Mouse (Mus musculus) 3134 (cell line): Measurements from ENCODE around the gene Lpin3.

Source experiments
- DNase-seq: peaks from one replicate; pipeline ENCODE4 v3.0.0-alpha.2; 2011; ENCODE audit warnings: low spot score; ENCODE audit not compliant: insufficient read length; ENCODE audit errors: extremely low read depth

The Lpin3 gene

DNA sequence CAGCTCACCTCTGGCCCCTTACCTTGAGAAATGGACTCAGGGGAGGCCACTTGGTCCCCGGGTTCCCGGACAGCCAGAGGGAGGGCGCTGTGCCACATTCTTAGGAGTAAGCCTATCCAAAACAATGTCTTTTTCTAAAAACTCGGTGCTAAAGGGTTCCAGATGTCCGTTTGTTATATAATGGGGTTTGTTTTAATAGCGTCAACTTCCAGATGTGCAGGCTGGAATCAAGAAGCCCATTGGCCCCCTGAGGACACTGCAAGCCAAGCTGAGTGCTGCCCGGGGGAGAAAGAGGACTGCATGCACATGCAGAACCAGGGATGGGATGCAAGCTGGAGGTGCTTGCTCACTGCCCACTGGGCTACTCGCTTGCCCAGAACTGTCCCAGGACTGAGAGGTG lies 51.9 kb downstream of the Lpin3 start:
- no peak for DNase-seq

DNA sequence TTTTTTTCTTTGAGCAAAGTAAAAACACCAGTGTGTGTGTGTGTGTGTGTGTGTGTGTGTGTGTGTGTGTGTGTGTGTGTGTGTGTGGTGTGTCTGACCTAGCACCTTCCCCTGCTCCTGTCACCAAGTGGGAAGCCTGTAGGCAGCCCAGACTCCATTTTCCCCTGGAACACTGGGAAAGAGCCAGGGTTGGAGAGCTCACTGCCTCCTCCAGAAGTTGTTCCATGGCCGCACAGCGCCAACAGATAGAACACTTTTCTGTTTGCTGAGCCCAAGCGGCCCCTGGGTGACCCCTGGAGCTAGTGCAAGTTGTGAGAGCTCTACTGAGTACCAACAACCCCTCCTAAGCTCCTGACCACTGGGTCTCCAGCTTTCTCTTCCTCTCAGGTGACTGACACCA lies 52.5 kb downstream of the Lpin3 start:
- no peak for DNase-seq

DNA sequence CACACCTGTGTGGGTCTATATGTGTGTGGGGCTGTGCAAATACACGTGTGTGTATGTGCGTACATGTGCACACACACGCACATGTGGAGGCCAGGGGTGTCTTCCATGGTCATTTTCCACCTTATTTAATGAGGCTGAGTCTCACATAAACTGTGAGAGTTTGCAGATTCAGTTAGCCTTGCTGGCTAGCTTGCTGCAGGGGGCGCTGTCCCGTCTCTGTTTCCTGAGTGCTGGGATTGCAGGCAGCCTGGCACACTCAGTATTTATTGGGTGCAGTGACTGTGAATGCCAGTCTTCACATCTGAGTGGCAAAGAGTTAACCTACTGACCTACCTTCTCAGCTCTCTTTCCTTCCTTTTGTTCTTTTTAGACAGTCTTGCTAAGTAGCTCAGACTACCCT lies 53.4 kb downstream of the Lpin3 start:
- no peak for DNase-seq

DNA sequence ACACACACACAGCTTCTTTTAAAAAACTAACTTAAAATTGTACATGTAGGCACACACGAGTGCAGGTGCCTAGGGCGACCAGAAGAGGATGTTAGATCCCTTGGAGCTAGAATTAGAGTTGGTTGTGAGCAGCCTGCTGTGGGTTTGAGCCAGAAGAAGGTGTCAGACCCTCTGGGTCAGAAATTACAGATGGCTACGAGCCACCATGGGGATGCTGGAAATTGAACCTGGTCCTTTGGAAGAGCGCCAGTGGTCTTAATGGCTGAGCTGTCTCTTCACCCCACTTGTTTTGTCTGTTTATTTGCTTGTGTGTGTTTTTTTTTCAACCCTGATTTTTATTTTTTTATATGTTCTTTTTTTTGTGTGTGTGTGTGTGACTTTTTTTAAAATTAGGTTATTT lies 54.0 kb downstream of the Lpin3 start:
- no peak for DNase-seq

DNA sequence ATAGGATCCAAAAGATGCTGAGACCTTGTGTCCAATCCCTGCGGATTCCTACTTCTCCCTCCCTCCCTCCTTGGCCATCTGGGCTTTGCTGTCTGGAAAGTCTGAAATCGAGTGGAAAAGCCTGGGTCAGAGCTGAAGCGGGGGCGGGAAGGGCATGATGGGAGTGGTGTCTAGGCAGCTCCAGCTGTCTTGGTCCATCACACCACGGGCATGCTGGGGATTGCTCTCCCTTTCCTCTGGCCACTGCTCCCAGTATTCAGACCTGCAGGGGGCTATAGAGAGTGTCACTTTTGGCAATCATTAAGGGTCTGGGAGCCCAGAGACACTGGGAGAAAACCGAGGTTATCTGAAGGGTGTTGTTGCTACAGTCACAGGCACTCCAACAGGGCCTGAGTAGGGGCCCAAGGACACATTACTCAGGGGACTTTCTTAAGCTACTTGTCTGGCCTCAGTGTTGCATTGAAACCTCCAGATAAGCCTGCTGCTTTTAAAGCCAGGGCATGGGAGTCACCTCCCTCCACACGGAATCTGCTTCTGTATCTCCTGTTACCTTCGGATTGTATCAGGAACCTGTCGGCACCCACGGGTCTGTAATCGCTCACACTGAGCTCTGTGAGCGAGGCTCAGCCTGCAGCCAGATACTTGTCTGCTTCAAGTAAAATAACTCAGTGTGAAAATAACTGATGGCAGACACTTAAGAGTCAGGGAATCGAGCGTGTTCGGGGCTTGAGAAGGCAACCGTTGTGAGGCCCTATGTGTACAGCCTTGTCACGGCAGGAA lies 60.6 kb downstream of the Lpin3 start:
- DNase-seq: no peak

DNA sequence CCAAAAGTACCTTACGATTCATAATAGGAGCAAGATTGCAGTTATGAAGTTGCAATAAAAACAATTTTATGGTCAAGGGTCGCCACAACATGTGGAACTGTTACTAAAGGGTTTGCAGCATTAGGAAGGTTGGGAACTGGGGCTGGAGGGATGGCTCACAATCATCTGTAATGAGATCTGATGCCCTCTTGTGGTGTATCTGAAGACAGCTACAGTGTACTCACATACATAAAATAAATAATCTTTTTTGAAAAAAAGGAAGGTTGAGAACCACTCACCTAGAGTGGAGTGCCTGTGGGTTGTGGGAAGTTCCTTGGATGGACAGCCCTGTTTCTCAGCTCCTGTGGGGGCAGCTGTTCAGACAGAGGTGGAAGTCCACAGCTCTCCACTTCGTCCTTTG lies 62.0 kb downstream of the Lpin3 start:
- DNase-seq: no peak

DNA sequence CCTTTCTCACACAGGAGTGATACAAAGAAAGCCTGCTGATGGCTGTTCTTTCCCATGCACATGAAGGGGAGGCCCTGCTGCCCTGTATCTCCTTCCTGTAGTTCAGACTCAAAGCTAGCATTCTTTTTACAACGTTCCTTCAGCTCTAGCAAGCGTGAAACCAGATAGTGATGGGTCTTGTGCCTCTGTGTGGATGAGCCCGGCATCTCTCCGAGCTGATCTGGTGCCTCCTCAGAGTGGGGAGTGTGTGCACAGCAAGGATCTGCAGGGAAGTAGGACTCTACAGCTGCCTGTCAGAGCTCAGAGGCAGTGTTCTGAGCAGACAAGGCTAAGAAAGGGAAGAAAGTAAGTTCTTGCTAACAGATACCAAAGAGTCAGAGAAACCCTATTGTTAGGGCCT lies 71.1 kb downstream of the Lpin3 start:
- no peak for DNase-seq

DNA sequence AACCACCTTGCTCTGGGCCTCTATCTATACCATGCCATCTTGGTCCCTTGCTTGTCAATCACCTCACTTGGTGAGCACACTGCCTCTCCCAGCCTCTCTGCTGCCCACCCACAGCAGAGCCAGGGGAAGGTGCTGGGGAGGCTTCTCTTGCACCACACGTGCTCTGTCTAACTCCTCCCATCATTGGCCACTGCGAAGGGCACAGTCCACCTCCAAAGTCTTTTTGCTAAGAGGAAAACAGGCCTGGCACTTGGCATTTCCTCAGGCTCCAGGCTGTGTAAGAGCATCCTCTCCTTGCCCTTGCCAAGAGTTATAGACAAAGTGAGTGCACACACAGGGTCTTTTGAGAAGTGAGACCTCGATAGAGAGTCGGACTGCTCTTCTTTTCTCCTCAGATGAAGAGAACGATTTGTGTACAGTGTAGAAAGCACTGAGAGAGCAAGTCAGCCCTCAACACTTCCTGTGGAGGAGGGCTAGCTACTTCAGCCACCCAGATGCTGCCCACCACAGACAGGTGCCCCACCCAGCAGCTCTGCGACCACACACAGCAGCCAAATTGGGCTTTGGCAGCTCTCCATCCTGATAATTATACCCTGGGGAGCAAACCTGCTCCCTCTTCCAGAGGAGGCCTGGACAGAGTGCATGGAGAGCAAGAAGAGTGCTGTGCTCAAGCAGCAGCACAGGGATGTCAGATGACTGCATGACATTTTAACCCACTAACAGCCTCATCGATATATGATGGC lies 72.8 kb downstream of the Lpin3 start:
- no peak for DNase-seq

DNA sequence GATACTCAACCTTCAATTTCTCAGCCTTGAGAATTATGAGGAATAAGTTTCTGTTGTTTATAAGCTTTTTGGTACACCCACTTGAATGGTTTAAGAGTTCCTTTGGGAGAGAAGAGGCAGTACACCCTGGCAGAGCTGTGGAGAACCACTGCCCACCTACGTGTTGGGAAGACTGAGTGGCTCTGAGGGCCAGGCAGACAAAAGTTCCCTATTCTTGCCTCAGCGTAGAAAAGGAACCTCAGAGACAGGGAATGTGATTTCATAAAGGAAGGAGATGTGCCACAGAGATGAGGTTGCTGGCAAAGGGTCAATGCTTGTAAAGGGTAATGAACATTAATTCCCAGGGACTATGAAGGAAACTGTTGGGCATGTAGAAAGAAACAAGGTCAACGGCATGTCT lies 74.1 kb downstream of the Lpin3 start:
- no peak for DNase-seq

DNA sequence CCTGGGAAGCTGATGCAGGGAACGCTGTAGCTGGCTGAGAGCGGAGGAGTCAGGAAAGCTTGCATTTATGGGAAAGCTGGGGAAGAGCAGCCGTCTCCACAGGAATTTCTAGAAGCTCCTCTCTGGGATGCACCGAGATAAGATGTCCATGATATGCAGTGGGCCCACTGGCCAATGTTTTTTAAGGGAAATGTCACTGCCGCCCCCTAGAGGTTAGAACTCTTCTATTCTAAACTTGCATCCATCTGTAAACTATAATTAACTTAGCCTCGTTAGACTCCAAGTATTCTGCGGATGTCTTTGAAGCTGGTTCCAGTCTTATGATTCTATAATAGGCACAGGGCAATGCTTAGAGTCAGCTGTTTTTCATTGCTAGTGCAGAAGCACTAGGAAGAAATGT lies 74.9 kb downstream of the Lpin3 start:
- no peak for DNase-seq
